Mouse (Mus musculus) embryonic facial prominence, embryonic 10.5 days (tissue): ENCODE measurements at regions not wholly inside any gene's neighbourhood (a gene's known extent, or its start where the extent isn't known, plus 50 kb on each side); places are given as distances from the start of the nearest gene placed in this dataset.
"Not testable (repeated sequence)": the region's sequence is repeated elsewhere in the genome, so short reads cannot be mapped to it uniquely, and the experiment has no call there.

Experiments used
- DNase-seq: peaks from one replicate; pipeline ENCODE4 v3.0.0-alpha.2; 2017; ENCODE audit warnings: low spot score
- H3K27ac ChIP-seq: fragments of 300-500 bp; sonication (generic); replicated peaks from 2 replicates; pipeline ENCODE4 v1.5.1; 2016; ENCODE audit warnings: mild to moderate bottlenecking
- H3K27me3 ChIP-seq: fragments of 300-500 bp; sonication (generic); replicated peaks from 2 replicates; pipeline ENCODE4 v1.6.1; 2016; ENCODE audit warnings: low read depth, mild to moderate bottlenecking; ENCODE audit not compliant: poor library complexity, severe bottlenecking
- H3K36me3 ChIP-seq: fragments of 300-500 bp; sonication (generic); replicated peaks from 2 replicates; pipeline ENCODE4 v1.6.1; 2016; ENCODE audit warnings: mild to moderate bottlenecking, moderate library complexity
- H3K4me1 ChIP-seq: fragments of 300-500 bp; sonication (generic); 2 replicates; pipeline ENCODE4 v1.6.1; 2016
- H3K4me3 ChIP-seq: fragments of 300-500 bp; sonication (generic); 2 replicates; pipeline ENCODE4 v1.5.1; 2016; ENCODE audit warnings: mild to moderate bottlenecking, moderate library complexity
- H3K9me3 ChIP-seq: fragments of 300-500 bp; sonication (generic); 2 replicates; pipeline ENCODE4 v1.6.1; 2016; ENCODE audit warnings: mild to moderate bottlenecking
- WGBS: fragments of 180-500 bp; shearing (Covaris S2); methylation state at CpG from one replicate; pipeline ENCODE4 v1.1.7; 2016; 5-methylcytosine and 5-hydroxymethylcytosine counted together

DNA sequence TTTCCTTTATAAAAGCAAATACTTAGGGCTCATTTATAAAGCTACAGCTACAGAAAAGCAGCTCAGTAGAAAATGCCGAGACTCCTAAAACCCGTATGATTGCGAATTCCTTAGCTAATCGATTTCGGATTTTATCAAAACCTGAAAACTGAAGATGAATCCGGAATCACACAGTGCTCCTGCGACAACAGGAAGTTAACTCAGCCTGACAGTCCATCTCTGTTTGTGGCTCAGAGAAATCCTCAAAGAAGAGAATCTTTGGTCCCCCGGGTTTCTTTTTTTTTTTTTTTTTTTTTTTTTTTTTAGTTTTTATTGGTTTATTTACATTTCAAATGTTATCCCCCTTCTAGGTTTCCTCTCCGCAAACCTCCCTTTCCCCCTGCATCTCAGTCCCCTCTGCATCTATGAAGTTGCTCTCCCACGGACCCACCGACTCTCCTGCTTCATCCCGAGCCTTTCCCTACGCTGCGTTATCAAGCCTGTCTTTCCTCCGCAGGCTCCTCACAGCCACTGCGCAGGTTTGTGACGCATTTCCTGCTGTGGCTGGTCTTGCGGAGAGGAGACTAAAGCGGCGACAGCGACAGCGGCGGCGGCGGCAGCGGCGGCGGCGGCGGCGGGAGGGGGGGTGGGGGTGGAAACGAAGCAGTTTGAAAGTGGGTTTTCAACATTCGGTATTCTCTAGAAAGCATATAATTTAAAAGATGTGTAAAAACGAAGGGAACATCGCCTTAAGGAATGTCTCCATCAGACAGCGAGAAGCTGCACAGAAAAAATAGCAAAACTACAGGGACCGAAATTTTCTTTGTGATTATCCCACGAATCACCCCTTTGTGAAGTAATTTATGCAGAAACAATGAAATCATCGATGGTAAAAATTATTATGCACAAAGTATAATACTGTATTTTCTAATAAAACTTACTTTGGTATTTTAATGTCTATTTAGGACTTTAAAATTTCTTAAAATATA lies 352.3 kb upstream of the Snrpn start:
- not testable (repeated sequence) for H3K27me3 ChIP-seq, H3K4me1 ChIP-seq, H3K36me3 ChIP-seq, H3K9me3 ChIP-seq, H3K27ac ChIP-seq
- 17% methylated on average over 39 of the region's 39 CpGs for WGBS
- peak overlapping the region; percentile 49 for H3K4me3 ChIP-seq
- DNase-seq, result peak; percentile 55

DNA sequence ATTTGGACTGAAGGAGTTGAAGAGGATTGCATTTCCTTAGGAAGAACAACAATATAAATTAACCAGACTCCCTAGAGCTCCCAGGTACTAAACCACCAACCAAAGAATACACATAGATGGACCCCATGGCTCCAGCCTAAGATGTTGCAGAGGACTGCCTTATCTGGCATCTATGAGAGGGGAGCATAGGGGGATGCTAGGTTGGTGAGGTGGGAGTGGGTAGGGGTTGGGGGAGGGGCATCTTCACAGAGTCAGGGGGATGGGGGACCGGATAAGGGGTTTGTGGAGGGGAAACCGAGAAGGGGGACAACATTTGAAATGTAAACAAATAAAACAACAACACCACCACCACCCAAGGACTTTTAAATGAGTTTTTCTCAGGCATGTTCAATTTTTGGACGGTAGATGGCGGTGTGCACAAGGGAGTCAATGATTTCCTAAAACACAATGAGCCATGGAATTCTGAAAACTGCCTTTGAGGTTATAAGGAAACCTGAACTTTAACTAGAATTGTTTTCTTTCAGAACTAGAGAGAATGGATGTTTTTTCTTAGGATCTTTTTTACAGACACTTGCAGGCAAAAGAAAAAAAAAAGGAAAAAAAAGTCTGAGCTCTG lies 347.9 kb upstream of the Snrpn start:
- not testable (repeated sequence) for DNase-seq, H3K4me1 ChIP-seq, H3K9me3 ChIP-seq, H3K36me3 ChIP-seq, H3K4me3 ChIP-seq, H3K27me3 ChIP-seq, H3K27ac ChIP-seq
- 3% methylated on average over 4 of the region's 4 CpGs for WGBS

DNA sequence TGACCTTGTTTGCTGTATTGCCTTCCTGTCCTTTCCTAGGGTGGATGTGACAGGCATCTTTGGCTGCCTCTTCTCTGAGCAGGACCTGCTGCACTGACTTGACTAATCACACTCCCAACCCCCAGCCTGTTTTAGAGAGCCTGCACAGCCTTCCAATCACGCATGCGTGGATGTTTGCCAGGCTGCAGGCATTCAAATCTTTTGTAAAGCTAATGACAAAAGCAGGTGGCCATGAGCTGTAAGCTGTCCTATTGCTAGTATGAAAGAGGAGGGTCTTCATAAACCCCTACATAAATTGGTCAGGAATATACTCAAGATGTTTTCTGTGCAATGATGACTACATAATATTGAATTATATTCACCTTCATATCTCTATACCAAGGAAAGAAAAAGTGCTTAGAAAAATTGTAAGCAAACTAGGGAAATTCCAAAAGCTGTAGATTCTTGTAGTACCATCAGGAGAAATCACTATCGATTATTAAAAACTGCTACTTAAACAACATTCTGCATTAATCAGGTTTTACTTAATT lies 310.1 kb upstream of the Snrpn start:
- H3K27me3 ChIP-seq, H3K9me3 ChIP-seq, H3K27ac ChIP-seq, DNase-seq, H3K4me3 ChIP-seq, H3K4me1 ChIP-seq, H3K36me3 ChIP-seq: not testable (repeated sequence)
- 61% methylated on average over 3 of the region's 3 CpGs for WGBS

DNA sequence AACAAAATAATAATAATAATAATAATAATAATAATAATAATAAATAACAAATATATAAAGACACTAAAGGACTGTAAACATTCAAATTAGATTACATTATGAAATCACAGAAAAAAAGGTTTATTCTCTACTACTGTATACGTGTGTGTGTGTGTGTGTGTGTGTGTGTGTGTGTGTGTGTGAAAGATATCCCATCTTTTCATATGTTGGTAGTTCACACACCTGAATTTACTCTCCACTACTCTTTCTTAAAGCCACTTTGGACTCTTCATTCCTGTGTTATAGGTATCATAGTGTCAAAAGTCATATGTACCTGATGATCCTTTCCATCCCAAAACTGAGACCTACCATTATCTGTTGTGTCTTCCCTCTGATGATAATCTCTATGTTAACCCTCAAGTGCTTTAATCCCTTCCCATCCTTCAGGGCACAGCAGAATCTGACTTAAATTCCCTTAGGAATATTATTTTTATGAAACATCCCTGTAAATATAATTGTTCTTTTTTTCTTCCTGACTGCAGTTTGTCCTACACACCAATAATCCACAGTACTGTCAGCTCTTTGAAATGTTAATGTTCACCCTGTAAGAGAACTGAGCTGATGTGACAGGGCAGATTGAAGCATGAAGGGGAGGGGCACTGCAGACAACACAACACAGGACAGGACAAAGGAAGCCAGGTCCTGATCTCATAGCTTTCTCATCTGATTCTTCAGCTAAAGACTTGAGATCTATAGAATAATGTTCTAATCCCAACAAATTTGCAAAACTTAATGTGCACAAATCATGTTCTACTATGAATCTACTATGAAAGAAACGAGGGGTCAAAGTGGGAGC lies 309.4 kb upstream of the Snrpn start:
- H3K9me3 ChIP-seq, DNase-seq, H3K27ac ChIP-seq, H3K4me1 ChIP-seq, H3K27me3 ChIP-seq, H3K4me3 ChIP-seq, H3K36me3 ChIP-seq: not testable (repeated sequence)
- 62% methylated on average over 2 of the region's 2 CpGs for WGBS

DNA sequence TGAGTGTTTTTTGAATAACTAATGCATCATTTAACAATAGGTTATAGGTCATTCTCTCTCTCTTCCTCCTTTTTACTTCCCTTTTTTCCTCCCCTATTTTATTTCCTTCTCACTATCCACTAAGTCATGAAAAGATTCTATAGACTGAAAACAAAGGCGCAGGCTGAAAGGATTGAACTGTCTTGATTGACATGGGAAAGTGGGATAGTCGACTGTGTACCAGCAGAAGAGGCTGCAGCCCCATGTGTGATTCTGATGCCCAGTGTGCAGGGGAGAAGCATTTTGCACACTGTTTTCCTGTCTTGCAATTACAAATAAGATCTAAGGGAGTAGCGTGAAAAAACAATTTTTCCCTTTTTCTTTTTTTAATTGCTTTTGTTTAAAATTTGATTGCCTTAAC lies 298.8 kb upstream of the Snrpn start:
- no peaks in the 10 kb centered on the region for H3K4me1 ChIP-seq
- DNase-seq, result no peak
- 0 out of 2 replicates have a peak, but pooled peaks cover 2% of the 10 kb centered on the region for H3K9me3 ChIP-seq
- 72% methylated on average over 3 of the region's 3 CpGs for WGBS
- H3K4me3 ChIP-seq, result no peak overlapping the region
- no peaks in the 10 kb centered on the region for H3K27me3 ChIP-seq
- no peaks in the 10 kb centered on the region for H3K36me3 ChIP-seq
- H3K27ac ChIP-seq, result no peak overlapping the region

DNA sequence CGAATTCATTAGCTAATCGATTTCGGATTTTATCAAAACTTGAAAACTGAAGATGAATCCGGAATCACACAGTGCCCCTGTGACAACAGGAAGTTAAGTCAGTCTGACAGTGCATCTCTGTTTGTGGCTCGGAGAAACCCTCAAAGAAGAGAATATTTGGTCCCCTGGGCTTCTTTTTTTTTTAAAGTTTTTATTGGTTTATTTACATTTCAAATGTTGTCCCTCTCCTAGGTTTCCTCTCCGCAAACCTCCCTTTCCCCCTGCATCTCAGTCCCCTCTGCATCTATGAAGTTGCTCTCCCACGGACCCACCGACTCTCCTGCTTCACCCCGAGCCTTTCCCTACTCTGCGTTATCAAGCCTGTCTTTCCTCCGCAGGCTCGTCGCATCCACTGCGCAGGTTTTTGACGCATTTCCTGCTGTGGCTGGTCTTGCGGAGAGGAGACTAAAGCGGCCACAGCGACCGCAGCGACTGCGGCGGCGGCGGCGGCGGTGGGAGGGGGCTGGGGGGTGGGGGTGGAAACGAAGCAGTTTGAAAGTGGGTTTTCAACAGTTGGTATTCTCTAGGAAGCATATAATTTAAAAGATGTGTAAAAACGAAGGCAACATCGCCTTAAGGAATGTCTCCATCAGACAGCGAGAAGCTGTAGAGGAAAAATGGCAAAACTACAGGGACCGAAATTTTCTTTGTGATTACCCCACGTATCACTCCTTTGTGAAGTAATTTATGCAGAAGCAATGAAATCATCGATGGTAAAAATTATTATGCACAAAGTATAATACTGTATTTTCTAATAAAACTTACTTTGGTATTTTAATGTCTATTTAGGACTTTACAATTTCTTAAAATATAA lies 251.2 kb upstream of the Snrpn start:
- Histone ChIP-seq H3K27ac (peak overlapping the region; percentile 48), H3K4me3 (peak overlapping the region; percentile 51)
- 13% methylated on average over 33 of the region's 33 CpGs for WGBS
- not testable (repeated sequence) for H3K36me3 ChIP-seq, H3K27me3 ChIP-seq, H3K4me1 ChIP-seq, H3K9me3 ChIP-seq
- peak; percentile 80 for DNase-seq

DNA sequence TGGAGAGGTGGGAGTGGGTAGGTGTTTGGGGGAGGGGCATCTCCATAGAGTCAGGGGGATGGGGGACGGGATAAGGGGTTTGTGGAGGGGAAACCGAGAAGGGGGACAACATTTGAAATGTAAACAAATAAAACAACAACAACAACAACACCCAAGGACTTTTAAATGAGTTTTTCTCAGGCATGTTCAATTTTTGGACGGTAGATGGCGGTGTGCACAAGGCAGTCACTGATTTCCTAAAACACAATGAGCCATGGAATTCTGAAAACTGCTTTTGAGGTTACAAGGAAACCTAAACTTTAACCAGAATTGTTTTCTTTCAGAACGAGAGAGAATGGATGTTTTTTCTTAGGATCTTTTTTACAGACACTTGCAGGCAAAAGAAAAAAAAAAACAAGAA lies 246.9 kb upstream of the Snrpn start:
- H3K4me3 ChIP-seq, H3K9me3 ChIP-seq, H3K36me3 ChIP-seq, DNase-seq, H3K27me3 ChIP-seq, H3K4me1 ChIP-seq, H3K27ac ChIP-seq: not testable (repeated sequence)
- WGBS, result 8% methylated on average over 5 of the region's 5 CpGs

DNA sequence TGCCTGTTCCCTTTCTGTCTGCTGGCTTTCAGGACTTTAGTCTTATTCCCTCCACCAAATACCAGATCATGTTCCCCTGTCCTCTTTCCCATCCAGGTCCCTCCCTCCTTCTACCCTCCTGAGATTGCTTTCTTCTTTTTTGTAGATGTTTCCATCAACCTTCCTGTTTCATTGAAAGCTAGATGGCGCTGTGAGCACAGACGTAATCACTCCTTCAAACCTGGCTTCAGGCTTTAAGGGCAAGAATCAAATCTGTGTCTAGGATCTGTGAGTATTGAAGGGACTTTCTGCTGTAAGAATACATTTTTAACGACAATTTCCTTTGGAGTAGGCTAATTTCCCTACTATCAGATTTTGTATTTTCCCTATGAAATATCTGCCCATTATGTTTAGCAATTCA lies 234.0 kb upstream of the Snrpn start:
- not testable (repeated sequence) for H3K9me3 ChIP-seq, H3K27ac ChIP-seq, H3K27me3 ChIP-seq, H3K36me3 ChIP-seq, H3K4me3 ChIP-seq, H3K4me1 ChIP-seq, DNase-seq
- WGBS, result 18% methylated on average over 3 of the region's 3 CpGs

DNA sequence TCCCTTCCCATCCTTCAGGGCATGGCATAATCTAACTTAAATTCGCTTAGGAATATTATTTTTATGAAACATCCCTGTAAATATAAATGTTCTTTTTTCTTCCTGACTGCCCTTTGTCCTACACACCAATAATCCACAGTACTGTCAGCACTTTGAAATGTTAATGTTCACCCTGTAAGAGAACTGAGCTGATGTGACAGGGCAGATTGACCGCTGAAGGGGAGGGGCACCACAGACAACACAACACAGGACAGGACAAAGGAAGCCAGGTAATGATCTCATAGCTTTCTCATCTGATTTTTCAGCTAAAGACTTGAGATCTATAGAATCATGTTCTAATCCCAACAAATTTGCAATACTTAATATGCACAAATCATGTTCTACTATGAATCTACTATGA lies 212.2 kb upstream of the Snrpn start:
- not testable (repeated sequence) for H3K27me3 ChIP-seq, H3K4me3 ChIP-seq, H3K4me1 ChIP-seq, DNase-seq, H3K27ac ChIP-seq, H3K36me3 ChIP-seq, H3K9me3 ChIP-seq
- WGBS, result 86% methylated on average over 2 of the region's 2 CpGs
